Mouse (Mus musculus): ENCODE data around the gene Slit1.

- TF ChIP-seq CTCF (IDR thresholded peaks at IDR 0.05; ENCODE audit: insufficient read depth, low read depth, low read length) (no peak), POLR2A (IDR thresholded peaks at IDR 0.05; ENCODE audit: insufficient read depth, low read depth, low read length) (no peak)
Measured at GRCm38 (mm10) chr19:41766628-41767027, 23.2 kb upstream of the Slit1 start.
